Mouse (Mus musculus): ENCODE results near the gene Col27a1.

Gene Col27a1

GRCm38 (mm10) chr4:63266276-63266675 is 52.5 kb downstream of the Col27a1 start:
- no peak for DNase-seq

GRCm38 (mm10) chr4:63267121-63267520 is 53.3 kb downstream of the Col27a1 start:
- no peak for DNase-seq

GRCm38 (mm10) chr4:63267586-63267985 is 53.8 kb downstream of the Col27a1 start:
- DNase-seq: no peak

- DNase-seq: no peak
These were observed 55.0 kb downstream of the Col27a1 start for GRCm38 (mm10) chr4:63268777-63269176.

GRCm38 (mm10) chr4:63274516-63274915 is 60.7 kb downstream of the Col27a1 start:
- DNase-seq: no peak

GRCm38 (mm10) chr4:63275251-63275650 is 61.4 kb downstream of the Col27a1 start:
- no peak for DNase-seq

- DNase-seq: no peak
These were observed 62.8 kb downstream of the Col27a1 start for GRCm38 (mm10) chr4:63276571-63276970.

- no peak for DNase-seq
These were observed 65.0 kb downstream of the Col27a1 start for GRCm38 (mm10) chr4:63278821-63279220.

GRCm38 (mm10) chr4:63281694-63282093 is 67.9 kb downstream of the Col27a1 start:
- DNase-seq: no peak

GRCm38 (mm10) chr4:63283319-63283718 is 69.5 kb downstream of the Col27a1 start:
- no peak for DNase-seq

- no peak for DNase-seq
These were observed 72.2 kb downstream of the Col27a1 start for GRCm38 (mm10) chr4:63286034-63286433.

- no peak for DNase-seq
These were observed 74.7 kb downstream of the Col27a1 start for GRCm38 (mm10) chr4:63288497-63288896.

- DNase-seq: no peak
These were observed 76.3 kb downstream of the Col27a1 start for GRCm38 (mm10) chr4:63290081-63290480.

- no peak for DNase-seq
These were observed 77.3 kb downstream of the Col27a1 start for GRCm38 (mm10) chr4:63291075-63291474.

GRCm38 (mm10) chr4:63291658-63292057 is 77.9 kb downstream of the Col27a1 start:
- DNase-seq: no peak

GRCm38 (mm10) chr4:63295641-63296040 is 81.8 kb downstream of the Col27a1 start:
- no peak for DNase-seq

- DNase-seq: no peak
These were observed 82.5 kb downstream of the Col27a1 start for GRCm38 (mm10) chr4:63296263-63296662.

GRCm38 (mm10) chr4:63296876-63297275 is 83.1 kb downstream of the Col27a1 start:
- DNase-seq: no peak

GRCm38 (mm10) chr4:63298191-63298590 is 84.4 kb downstream of the Col27a1 start:
- DNase-seq: no peak

- DNase-seq: no peak
These were observed 88.8 kb downstream of the Col27a1 start for GRCm38 (mm10) chr4:63302641-63303040.

GRCm38 (mm10) chr4:63307175-63308062 is 93.6 kb downstream of the Col27a1 start:
- peak; percentile 87 for DNase-seq

GRCm38 (mm10) chr4:63308316-63308715 is 94.5 kb downstream of the Col27a1 start:
- DNase-seq: no peak

GRCm38 (mm10) chr4:63310247-63310855 is 96.5 kb downstream of the Col27a1 start:
- no peak for DNase-seq

- no peak for DNase-seq
These were observed 97.6 kb downstream of the Col27a1 start for GRCm38 (mm10) chr4:63311426-63311825.
